Mouse (Mus musculus): ENCODE data around the gene Sirpa.

GRCm38 (mm10) chr2:129546772-129547171 lies 45.9 kb upstream of the Sirpa start:
- TF ChIP-seq CTCF (IDR thresholded peaks at IDR 0.05; ENCODE audit: insufficient read depth, low read length) (no peak), POLR2A (IDR thresholded peaks at IDR 0.05; ENCODE audit: borderline replicate concordance, extremely low read depth, low read depth, low read length) (no peak)

Data from lung, adult 2 months (tissue).